Mouse (Mus musculus) neural tube, embryonic 15.5 days (tissue): ENCODE measurements around the gene Id3. TPM values are rescaled to one million over a fixed set of nuclear protein-coding genes. Genes with fewer than 3 reads are reported as not detected.

ENCODE experiments used
- ATAC-seq: fragments of 200-750 bp; cut with Nextera tagmentation; 2 replicates; pipeline ENCODE4 v1.8.0; 2017; ENCODE audit warnings: mild to moderate bottlenecking, moderate TSS enrichment, moderate library complexity; ENCODE audit not compliant: low FRiP score
- H3K27ac ChIP-seq: fragments of 300-500 bp; sonication (generic); replicated peaks from 2 replicates; pipeline ENCODE4 v1.5.1; 2015; ENCODE audit warnings: mild to moderate bottlenecking, inconsistent platforms
- H3K27me3 ChIP-seq: fragments of 300-500 bp; sonication (generic); replicated peaks from 2 replicates; pipeline ENCODE4 v1.6.1; 2015; ENCODE audit warnings: inconsistent platforms
- H3K36me3 ChIP-seq: fragments of 300-500 bp; sonication (generic); 2 replicates; pipeline ENCODE4 v1.6.1; 2015; ENCODE audit warnings: inconsistent platforms
- H3K4me1 ChIP-seq: fragments of 300-500 bp; sonication (generic); 2 replicates; pipeline ENCODE4 v1.6.1; 2015; ENCODE audit warnings: inconsistent platforms
- H3K4me2 ChIP-seq: fragments of 300-500 bp; sonication (generic); 2 replicates; pipeline ENCODE4 v1.6.1; 2015; ENCODE audit warnings: inconsistent platforms, mild to moderate bottlenecking, moderate library complexity
- H3K4me3 ChIP-seq: fragments of 300-500 bp; sonication (generic); replicated peaks from 2 replicates; pipeline ENCODE4 v1.5.1; 2015; ENCODE audit warnings: mild to moderate bottlenecking, inconsistent platforms
- H3K9ac ChIP-seq: fragments of 300-500 bp; sonication (generic); replicated peaks from 2 replicates; pipeline ENCODE4 v1.6.1; 2015; ENCODE audit warnings: mild to moderate bottlenecking, inconsistent platforms
- H3K9me3 ChIP-seq: fragments of 300-500 bp; sonication (generic); replicated peaks from 2 replicates; pipeline ENCODE4 v1.6.1; 2016; ENCODE audit warnings: inconsistent platforms
- WGBS: fragments of 180-500 bp; shearing (Covaris S2); methylation state at CpG from one replicate; pipeline ENCODE4 v1.1.7; 2015; ENCODE audit warnings: mixed read lengths; 5-methylcytosine and 5-hydroxymethylcytosine counted together
- polyA plus RNA-seq: library from polyadenylated mRNA; unstranded; fragments of >200 nt; fragmentation: Nextera tagmentation; extraction: Ambion mirVana; gene quantifications from 2 replicates; pipeline ENCODE4 v1.2.1, GENCODE M21; 2015

Id3 gene
- polyA plus RNA-seq, 1 experiment from 2014 or later: 227 TPM

DNA sequence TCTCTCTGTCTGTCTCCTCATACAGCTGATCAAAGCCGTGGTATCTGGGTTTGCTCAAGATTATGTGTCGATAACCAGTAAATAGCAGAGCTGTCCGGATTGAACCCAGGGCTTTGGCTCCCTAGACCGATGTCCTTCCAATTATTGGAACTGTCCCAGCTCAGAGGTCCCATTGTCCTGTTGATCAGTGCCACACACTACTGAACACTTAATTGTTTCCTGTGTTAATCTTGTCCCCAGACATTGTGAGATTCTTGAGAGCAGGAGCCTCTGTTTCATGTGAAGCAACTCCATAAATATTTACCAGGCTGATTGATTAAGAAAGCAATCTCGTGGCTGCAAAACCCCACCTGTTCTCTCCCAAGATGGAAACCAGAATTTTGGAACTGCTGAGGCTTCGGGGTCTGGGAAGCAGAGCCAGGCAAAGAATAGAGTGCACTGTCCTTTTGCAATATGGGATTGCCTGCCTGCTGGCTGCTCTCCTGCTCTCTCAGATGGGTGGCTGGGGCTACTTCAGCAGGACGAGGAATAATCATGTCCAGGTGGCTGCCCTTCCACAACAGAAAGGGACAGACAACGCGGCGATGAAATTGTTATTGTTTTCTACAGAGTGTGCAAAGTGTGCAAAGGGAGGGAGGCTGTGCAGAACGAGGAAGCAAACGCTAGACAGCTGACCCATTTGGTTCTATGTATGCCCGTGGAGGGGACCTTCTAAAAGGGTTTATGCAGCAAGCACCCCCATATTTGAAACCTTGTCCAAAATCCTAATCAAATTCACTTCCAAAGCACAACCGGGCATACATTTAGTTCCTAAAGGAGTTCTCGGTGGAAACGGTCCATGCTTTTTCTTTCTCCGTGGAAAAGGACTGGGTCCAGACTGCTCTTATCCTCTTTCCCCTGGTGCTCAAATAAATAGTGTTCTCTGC, 767 bp upstream of the Id3 start:
- no peak for ATAC-seq
- peak overlapping the region; percentile 88 for H3K27ac ChIP-seq
- H3K36me3 ChIP-seq: no peaks in the 10 kb centered on the region
- peak overlapping the region; percentile 69 for H3K9ac ChIP-seq
- WGBS: 14% methylated on average over 17 of the region's 17 CpGs
- peak overlapping the region; percentile 58; the same call in 1 of the 2 replicates for H3K4me3 ChIP-seq
- no peaks in the 10 kb centered on the region for H3K9me3 ChIP-seq
- peaks cover 69% of the 10 kb centered on the region for H3K4me1 ChIP-seq
- H3K4me2 ChIP-seq: peak overlapping the region; percentile 87
- H3K27me3 ChIP-seq: peaks cover 21% of the 10 kb centered on the region; the same call in 1 of the 2 replicates

DNA sequence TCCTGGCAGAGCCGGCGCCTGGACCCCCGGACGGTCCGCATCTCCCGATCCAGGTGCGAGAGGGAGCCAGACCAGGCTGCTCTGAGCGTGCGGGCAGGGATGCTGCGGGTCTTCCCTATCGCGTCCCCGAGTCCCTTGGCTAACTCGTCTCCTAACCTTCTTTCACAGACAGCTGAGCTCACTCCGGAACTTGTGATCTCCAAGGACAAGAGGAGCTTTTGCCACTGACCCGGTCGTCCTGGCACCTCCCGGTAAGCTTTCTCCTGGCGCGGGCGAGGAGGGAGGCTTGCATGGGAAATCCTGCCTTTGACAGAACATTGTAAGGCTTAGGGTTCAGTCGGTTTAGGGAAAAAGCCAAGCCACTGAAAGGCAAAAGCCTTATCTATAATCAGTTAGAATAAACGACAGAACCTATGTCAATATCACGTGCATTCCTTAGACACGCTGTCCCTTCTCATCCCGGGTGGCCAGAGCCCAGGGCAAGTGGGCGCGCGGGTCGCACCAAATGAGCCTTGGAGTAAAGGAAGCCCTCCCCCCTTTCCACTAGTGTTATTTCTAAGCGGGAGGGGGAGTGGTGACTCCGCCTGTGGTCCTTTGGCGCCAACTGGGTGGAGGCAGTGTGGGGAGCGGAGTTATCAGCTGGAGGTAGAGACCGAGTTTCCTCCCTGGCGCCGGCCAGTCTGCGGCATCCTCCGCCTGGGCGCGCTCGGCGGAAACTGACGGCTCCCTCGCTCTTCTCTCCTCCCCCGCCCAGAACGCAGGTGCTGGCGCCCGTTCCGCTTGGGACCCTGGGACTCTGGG, 1.0 kb downstream of the Id3 start:
- Histone ChIP-seq H3K27me3 (peaks cover 21% of the 10 kb centered on the region; the same call in 1 of the 2 replicates), H3K36me3 (no peaks in the 10 kb centered on the region), H3K4me3 (peak overlapping the region; percentile 58), H3K27ac (peak overlapping the region; percentile 88), H3K4me1 (peaks cover 76% of the 10 kb centered on the region), H3K4me2 (peak overlapping the region; percentile 87), H3K9ac (peak overlapping the region; percentile 69), H3K9me3 (no peaks in the 10 kb centered on the region)
- no peak for ATAC-seq
- under 1% methylated on average over 50 of the region's 50 CpGs for WGBS

DNA sequence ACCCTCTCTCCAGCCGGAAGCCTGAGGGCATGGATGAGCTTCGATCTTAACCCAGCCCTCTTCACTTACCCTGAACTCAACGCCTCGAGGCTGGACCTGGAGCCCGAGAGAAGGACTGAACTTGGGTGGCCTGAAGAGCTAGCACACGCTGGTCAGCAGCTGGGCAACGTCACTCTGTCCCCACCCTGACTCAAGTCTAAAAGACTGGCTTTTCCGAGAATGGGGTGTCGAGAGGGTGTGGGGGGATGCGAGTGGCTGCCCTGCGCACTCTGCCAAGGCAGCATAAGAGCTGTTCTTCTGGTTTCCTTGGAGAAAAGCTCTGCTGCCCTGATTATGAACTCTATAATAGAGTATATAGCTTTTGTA, 1.6 kb downstream of the Id3 start:
- Histone ChIP-seq H3K4me1 (peaks cover 73% of the 10 kb centered on the region), H3K36me3 (no peaks in the 10 kb centered on the region), H3K9me3 (no peaks in the 10 kb centered on the region), H3K27me3 (peaks cover 21% of the 10 kb centered on the region; the same call in 1 of the 2 replicates), H3K4me3 (peak overlapping the region; percentile 58), H3K27ac (peak overlapping the region; percentile 88), H3K4me2 (peak overlapping the region; percentile 87), H3K9ac (peak overlapping the region; percentile 69)
- WGBS: 0% methylated on average over 11 of the region's 11 CpGs
- ATAC-seq: no peak

DNA sequence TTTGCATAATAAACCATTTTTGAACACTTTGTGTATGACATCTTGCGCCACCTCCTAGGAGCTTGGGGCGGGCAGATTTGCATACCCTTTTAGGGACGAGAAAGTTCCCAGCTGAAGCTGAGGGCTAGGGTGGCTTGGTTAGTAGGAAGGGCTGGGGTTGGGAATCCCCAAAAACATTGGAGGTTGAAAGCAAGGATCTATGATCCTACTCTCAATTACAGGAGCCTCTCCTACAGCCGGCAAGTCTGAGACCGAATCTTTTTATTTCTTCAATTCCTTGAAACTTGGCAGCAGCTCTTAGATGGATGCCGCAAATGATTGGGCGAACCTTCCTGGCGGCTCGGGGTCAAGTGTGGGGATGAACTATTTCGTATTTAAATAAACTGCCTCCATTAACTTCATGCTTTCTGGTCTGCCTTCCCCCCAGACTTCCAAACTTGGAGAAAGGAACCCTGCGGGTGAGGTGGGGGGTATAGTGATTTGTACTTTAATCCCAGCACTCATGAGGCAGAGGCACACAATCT, 2.1 kb downstream of the Id3 start:
- ATAC-seq: no peak
- peaks cover 21% of the 10 kb centered on the region; the same call in 1 of the 2 replicates for H3K27me3 ChIP-seq
- peak overlapping the region; percentile 87 for H3K4me2 ChIP-seq
- 11% methylated on average over 11 of the region's 11 CpGs for WGBS
- H3K4me1 ChIP-seq: peaks cover 69% of the 10 kb centered on the region
- peak overlapping the region; percentile 58 for H3K4me3 ChIP-seq
- peak overlapping the region; percentile 88 for H3K27ac ChIP-seq
- H3K9me3 ChIP-seq: no peaks in the 10 kb centered on the region
- H3K9ac ChIP-seq: peak overlapping the region; percentile 69
- H3K36me3 ChIP-seq: no peaks in the 10 kb centered on the region

DNA sequence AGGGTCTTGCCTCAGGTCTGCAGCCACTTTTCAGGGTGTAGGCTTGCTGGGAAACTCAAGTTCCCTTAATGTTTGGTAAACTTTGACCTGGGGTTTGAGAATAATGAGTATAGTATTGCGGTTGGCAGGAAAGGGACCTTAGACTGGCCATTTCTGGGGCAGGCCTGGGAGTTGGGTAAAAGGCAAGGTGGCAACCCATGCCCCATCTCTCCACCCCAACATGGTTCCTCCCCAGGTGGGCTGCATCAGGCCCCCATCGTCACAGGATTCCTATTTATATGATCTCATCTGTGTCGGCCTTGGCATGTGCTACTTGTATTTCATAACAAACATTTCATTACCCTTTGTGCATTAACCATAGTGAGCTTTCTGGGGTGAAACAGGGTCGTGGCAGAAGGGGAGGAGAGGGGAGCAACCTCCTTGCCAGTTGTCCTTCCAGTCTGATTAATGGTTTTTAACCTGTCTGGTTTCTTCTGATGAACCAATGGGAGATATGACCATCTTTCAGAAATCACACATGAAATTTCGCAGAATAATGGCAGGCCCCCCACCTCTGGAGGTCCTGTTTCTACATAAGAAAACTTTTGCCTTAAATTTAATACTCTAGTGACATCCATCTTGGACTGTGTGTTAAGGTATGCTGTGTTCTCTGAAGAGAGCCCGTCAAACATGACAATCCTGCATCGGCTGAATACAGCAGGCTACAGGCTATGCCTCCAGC, 2.9 kb downstream of the Id3 start:
- WGBS: 19% methylated on average over 7 of the region's 7 CpGs
- Histone ChIP-seq H3K27me3 (peaks cover 21% of the 10 kb centered on the region; the same call in 1 of the 2 replicates), H3K36me3 (no peaks in the 10 kb centered on the region), H3K4me3 (peak overlapping the region; percentile 58), H3K9me3 (no peaks in the 10 kb centered on the region), H3K4me1 (peaks cover 64% of the 10 kb centered on the region), H3K4me2 (peak overlapping the region; percentile 87), H3K9ac (0 out of 2 replicates have a peak overlapping the region, but pooled peaks have one; percentile 29), H3K27ac (peak overlapping the region; percentile 88)
- no peak for ATAC-seq

DNA sequence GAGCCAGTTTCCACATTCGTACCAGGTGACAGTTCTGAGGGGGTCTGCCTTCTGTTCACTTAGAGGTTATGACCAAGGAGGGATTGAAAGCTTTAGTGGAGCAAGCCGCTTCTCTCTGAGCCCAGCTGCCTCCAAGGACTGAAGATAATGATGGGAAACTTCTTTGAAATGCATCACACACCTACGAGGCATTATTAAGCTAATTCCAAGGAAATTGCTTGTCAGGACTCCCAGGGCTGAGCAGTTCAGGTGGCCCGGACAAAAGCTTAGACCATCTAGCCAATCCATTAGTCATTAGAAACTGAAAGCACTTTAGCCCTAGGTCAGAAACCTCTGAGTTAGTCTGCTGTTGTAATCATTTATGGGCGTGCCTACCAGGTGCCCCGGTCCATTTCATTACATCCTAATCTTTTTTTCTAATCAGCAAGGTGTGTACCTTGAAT, 3.4 kb downstream of the Id3 start:
- no peak for ATAC-seq
- Histone ChIP-seq H3K4me2 (peak overlapping the region; percentile 87), H3K36me3 (no peaks in the 10 kb centered on the region), H3K9ac (no peak overlapping the region), H3K27ac (peak overlapping the region; percentile 88), H3K4me3 (no peak overlapping the region), H3K4me1 (peaks cover 60% of the 10 kb centered on the region), H3K27me3 (peaks cover 20% of the 10 kb centered on the region; the same call in 1 of the 2 replicates), H3K9me3 (no peaks in the 10 kb centered on the region)
- WGBS: 10% methylated on average over 6 of the region's 6 CpGs

DNA sequence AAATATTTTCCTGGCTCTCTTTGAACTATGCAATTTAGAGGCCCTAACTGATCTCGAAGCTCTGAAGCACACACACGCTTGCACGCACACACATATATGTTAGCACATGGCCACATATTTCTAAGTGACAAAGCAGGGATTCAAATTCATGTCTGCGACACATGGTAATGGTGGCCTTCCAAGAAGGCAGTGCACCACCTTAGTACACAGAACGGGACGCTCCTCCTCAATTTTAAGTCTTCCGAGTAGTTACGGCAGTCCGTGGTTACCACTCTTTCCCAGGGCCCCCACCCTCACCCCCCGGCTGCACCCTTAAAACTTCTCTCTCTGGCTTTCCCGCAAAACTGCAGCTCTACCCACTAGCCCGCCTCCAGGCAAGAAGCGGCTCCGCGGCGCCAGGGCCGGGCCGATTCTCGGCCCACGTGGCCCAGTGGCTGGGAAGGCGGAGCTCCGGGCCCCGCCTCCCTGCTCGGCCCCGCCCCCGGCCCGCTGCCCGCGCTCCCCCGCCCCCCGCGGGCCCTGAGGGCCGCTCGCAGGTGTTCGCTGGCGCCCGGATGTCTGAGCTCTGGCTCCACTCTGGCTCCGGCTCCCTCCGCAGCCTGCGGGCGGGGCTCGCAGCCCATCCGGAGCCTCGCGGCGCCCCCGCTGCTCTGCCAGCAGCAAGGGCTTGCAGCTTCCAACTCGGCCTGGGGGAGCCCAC, 4.3 kb downstream of the Id3 start:
- Histone ChIP-seq H3K27me3 (peaks cover 12% of the 10 kb centered on the region; the same call in 1 of the 2 replicates), H3K9me3 (no peaks in the 10 kb centered on the region), H3K27ac (peak overlapping the region; percentile 74), H3K36me3 (no peaks in the 10 kb centered on the region), H3K4me2 (peak overlapping the region; percentile 87), H3K4me1 (peaks cover 51% of the 10 kb centered on the region), H3K4me3 (peak overlapping the region; percentile 48), H3K9ac (peak overlapping the region; percentile 43)
- 1% methylated on average over 42 of the region's 48 CpGs for WGBS
- peak; percentile 71 for ATAC-seq

DNA sequence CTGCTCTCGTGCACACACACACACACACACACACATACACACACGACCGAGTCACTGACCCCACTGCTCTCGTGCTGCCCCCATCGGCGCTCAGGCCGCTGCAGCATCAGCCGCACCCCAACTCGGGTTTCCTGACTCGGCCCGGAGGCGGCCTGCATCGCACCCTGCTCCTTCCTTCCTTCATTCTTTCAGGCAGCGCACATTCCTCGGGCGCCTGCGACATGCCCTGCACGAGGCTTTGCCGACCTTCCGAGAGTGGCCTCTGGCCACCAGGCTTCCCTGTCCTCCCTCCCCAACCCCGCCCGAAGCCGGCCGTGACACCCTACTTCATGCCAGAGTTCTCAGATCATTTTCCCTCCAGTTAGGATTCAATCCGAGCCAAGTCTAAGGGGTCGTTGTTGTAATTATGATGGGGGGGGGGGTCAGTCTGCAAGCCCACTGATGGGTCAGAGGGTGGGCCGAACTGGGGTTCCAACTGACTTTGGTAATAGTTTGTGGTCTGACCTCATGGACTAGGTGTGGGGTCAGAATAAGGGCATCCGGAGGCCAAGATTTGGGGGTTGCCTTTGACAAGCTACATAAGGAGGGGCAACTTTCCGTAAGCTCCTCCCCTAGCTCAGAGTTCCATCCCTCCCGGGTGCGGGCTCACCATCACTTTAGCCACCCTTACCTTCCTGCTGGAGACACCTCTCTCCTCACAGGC, 5.2 kb downstream of the Id3 start:
- H3K4me2 ChIP-seq: peak overlapping the region; percentile 87
- peak overlapping the region; percentile 74 for H3K27ac ChIP-seq
- no peaks in the 10 kb centered on the region for H3K9me3 ChIP-seq
- H3K4me1 ChIP-seq: peaks cover 42% of the 10 kb centered on the region
- peak overlapping the region; percentile 48 for H3K4me3 ChIP-seq
- no peak for ATAC-seq
- no peaks in the 10 kb centered on the region for H3K36me3 ChIP-seq
- peak overlapping the region; percentile 43 for H3K9ac ChIP-seq
- 9% methylated on average over 30 of the region's 31 CpGs for whole genome bisulfite sequencing
- peaks cover 11% of the 10 kb centered on the region; the same call in 1 of the 2 replicates for H3K27me3 ChIP-seq

DNA sequence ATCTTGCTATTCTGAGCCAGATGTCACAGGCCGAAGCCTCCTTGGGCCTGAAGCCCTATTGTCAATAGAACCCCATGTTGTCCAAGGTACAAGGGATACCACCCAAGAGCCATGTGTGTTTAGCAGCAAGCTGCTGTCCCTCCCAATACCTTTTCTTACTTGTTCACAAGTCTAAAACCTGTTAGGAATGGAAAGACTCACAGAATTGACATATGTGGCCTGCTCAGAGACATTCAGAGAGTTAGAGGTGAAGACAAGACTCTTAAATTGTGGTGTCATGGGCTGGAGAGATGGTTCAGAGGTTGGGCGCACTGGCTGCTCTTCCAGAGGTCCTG, 5.7 kb downstream of the Id3 start:
- H3K9ac ChIP-seq: no peak overlapping the region
- no peaks in the 10 kb centered on the region for H3K9me3 ChIP-seq
- no peak overlapping the region for H3K4me3 ChIP-seq
- no peaks in the 10 kb centered on the region for H3K36me3 ChIP-seq
- peaks cover 11% of the 10 kb centered on the region; the same call in 1 of the 2 replicates for H3K27me3 ChIP-seq
- H3K27ac ChIP-seq: peak overlapping the region; percentile 74; the same call in 1 of the 2 replicates
- H3K4me1 ChIP-seq: peaks cover 37% of the 10 kb centered on the region
- no peak overlapping the region for H3K4me2 ChIP-seq
- no peak for ATAC-seq
- 87% methylated on average over 2 of the region's 2 CpGs for WGBS

DNA sequence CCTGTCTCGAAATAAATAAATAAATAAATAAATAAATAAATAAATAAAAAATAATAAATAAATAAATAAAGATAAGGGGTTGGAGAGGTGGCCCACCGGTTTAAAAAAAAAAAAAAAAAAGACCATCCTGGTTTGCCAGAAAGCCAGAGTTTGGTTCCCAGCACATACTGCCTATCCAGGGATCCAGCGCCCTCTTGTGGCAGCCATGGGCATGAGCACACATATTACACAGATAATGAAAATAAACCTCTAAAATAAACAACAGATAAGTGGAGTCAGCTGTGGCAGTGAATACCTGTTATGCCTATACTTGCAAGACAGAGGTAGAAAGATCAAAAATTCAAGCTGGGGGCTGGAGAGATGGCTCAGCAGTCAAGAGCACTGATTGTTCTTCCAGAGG, 6.4 kb downstream of the Id3 start:
- no peaks in the 10 kb centered on the region for H3K36me3 ChIP-seq
- no peak overlapping the region for H3K9ac ChIP-seq
- 36% methylated on average over 3 of the region's 3 CpGs for WGBS
- no peak for ATAC-seq
- no peak overlapping the region for H3K4me2 ChIP-seq
- no peak overlapping the region for H3K4me3 ChIP-seq
- no peaks in the 10 kb centered on the region for H3K9me3 ChIP-seq
- H3K27me3 ChIP-seq: peaks cover 11% of the 10 kb centered on the region; the same call in 1 of the 2 replicates
- H3K4me1 ChIP-seq: peaks cover 30% of the 10 kb centered on the region
- H3K27ac ChIP-seq: 0 out of 2 replicates have a peak overlapping the region, but pooled peaks have one; percentile 13
